Mouse (Mus musculus) heart, adult 2 months (tissue): ENCODE results near the gene Rbfox3.

Experiments
- CTCF ChIP-seq: fragments of 200-600 bp; IDR thresholded peaks from 2 replicates; pipeline ENCODE4 v1.8.1; 2022; ENCODE audit warnings: antibody characterized with exemption, mild to moderate bottlenecking, moderate library complexity
- EP300 ChIP-seq: fragments of 200-500 bp; IDR thresholded peaks from 2 replicates; pipeline ENCODE4 v1.6.1; 2011; ENCODE audit warnings: low read depth, low read length, control low read depth; ENCODE audit not compliant: insufficient read depth
- POLR2A ChIP-seq: fragments of 200-500 bp; IDR thresholded peaks from 2 replicates; pipeline ENCODE4 v1.6.1; 2011; ENCODE audit warnings: mild to moderate bottlenecking, low read depth, low read length, control low read depth; ENCODE audit not compliant: insufficient read depth

DNA sequence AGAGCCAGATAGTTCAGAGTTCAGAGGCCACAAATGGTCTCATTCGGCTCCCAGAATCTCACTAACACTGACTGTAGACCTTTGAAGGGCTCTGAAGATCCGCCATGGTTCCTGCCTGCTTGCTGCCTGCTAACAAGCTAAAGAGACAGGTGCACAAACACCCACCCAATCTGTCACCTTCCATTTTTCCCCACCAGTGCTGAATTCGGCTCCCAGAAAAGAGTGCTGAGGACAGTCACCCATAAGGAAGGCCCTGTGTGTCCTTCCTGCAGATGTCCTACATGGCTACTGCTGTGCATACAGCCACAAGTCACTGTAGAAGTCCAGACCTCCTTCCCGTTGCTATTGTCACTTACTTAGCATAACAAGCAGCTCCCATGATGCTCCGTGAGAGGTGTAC is 16.6 kb downstream of the Rbfox3 start:
- TF ChIP-seq CTCF (no peak), POLR2A (no peak), EP300 (no peak)
